Mouse (Mus musculus) erythroblast, embryonic 14.5 days (primary cell): Measurements from ENCODE around the gene Apoc2. TPM values are rescaled to one million over a fixed set of nuclear protein-coding genes. Genes with fewer than 3 reads are reported as not detected.

Source experiments
- H3K27me3 ChIP-seq: 2 replicates; pipeline ENCODE4 v1.6.1; 2012; ENCODE audit warnings: inconsistent platforms; ENCODE audit not compliant: control insufficient read depth
- H3K36me3 ChIP-seq: 2 replicates; pipeline ENCODE4 v1.6.1; 2012; ENCODE audit warnings: mild to moderate bottlenecking, inconsistent platforms; ENCODE audit not compliant: control insufficient read depth
- H3K4me1 ChIP-seq: 2 replicates; pipeline ENCODE4 v1.6.1; 2012; ENCODE audit warnings: inconsistent platforms; ENCODE audit not compliant: control insufficient read depth
- H3K4me3 ChIP-seq: replicated peaks from 2 replicates; pipeline ENCODE3; 2012; ENCODE audit warnings: moderate library complexity, mild to moderate bottlenecking, inconsistent platforms
- H3K9me3 ChIP-seq: 2 replicates; pipeline ENCODE4 v1.6.1; 2012; ENCODE audit warnings: low read length, inconsistent platforms, mixed read lengths; ENCODE audit not compliant: control insufficient read depth
- GATA1 ChIP-seq: IDR thresholded peaks from 2 replicates; pipeline ENCODE4 v1.6.1; 2012; ENCODE audit warnings: low read length, inconsistent platforms, mixed read lengths
- TAL1 ChIP-seq: IDR thresholded peaks from 3 replicates; pipeline ENCODE4 v1.6.1; 2012; ENCODE audit warnings: low read length, inconsistent platforms, mixed read lengths
- polyA plus RNA-seq: library from polyadenylated mRNA; stranded (reverse); fragments of >175 nt; gene quantifications from 2 replicates; pipeline ENCODE4 v1.2.3, GENCODE M21; 2012

Apoc2 gene
- polyA plus RNA-seq, 1 experiment = 0.32 TPM

DNA sequence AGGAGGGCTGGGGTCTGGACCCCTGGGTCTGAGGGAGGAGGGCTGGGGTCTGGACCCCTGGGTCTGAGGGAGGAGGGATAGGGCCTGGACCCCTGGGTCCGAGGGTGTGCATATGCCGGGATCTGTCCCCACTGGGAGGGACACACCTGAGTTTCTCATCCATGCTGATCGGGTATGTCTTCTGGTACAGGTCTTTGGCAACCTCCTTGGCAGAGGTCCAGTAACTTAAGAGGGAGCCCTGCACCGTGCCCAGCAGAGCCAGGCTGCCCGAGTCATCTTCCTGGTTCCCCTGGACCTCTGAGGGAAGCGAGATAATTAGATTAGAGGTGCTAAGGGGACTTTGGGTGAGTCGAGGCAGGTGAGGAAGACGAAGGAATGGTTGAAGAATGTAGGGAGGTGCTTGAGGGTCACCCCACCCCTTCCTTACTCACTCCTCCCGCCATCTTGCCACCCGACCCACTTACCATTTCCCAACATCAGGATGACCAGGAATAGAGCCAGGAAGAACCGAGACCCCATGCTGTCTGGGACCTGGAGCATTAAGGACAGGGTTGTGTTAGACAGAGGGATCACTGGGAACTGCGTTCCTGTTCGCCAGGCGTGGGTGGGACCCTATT, 4.5 kb downstream of the Apoc2 start:
- H3K4me3 ChIP-seq = no peak overlapping the region
- no peaks in the 10 kb centered on the region for H3K9me3 ChIP-seq
- no peaks in the 10 kb centered on the region for H3K27me3 ChIP-seq
- no peaks in the 10 kb centered on the region; the same call in 1 of the 2 replicates for H3K36me3 ChIP-seq
- H3K4me1 ChIP-seq = peaks cover 12% of the 10 kb centered on the region
- TF ChIP-seq GATA1 (no peak), TAL1 (no peak)

DNA sequence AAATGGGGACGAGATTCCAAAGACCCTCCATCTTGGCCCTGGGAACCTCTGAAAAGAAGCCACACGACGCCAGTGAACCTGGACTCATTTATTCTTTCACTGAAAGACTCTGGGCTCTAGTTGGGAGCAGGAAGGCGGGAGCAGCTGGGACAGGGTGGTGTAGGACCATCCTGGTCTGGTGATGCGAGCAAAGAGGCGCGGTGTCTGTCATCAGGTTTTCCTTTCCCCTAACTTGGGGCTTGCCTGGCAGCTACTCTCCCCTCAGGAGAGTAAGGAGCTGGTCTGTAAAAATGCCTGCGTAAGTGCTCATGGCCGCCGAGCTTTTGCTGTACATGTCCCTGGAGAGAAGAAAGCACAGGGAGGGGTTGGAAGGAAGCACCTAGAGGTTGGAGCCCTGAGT, 6.2 kb downstream of the Apoc2 start:
- Histone ChIP-seq H3K4me1 (peaks cover 12% of the 10 kb centered on the region), H3K4me3 (no peak overlapping the region), H3K27me3 (no peaks in the 10 kb centered on the region), H3K9me3 (no peaks in the 10 kb centered on the region), H3K36me3 (no peaks in the 10 kb centered on the region; the same call in 1 of the 2 replicates)
- TF ChIP-seq TAL1 (no peak), GATA1 (no peak)

DNA sequence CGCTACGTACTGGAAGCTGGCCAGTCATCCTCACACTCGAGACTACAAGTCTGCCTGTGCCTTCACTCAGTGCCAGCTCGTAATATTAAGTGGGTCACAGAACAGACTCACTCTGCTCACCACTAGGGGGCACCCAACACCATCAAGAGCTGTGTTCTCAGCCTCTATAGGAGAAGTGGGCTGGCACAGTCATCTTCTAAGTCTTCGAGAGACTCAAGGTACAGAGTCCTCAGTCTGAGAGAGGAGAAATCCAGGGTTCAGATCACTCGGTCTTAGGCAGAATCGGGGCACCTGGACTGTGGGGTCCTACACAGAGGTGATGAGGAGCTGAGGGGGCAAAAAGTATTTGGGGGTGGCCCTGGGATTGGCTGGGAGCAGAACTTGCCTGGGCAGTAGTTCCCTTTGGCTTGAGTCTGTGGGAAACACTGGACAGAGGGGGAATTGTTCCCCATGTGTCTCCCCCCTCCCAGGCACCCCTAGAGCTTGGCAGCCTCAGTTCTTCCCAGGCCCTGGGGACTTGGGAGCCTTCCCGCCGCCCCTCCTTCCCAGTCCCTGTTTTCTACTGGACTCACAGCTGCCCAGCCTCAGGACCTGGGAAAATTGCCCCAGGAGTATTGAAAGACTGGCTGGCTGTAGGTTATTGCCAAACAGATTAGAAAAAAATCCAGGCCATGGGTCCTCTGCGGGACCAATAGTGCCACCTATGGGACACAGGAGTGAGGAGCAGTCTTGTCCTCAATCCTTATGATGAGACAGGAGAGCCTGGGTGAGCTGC, 8.6 kb downstream of the Apoc2 start:
- H3K27me3 ChIP-seq = no peaks in the 10 kb centered on the region
- no peak overlapping the region for H3K4me3 ChIP-seq
- TF ChIP-seq TAL1 = no peak
- no peak for TF ChIP-seq GATA1
- H3K4me1 ChIP-seq = peaks cover 25% of the 10 kb centered on the region
- H3K36me3 ChIP-seq = no peaks in the 10 kb centered on the region; the same call in 1 of the 2 replicates
- no peaks in the 10 kb centered on the region for H3K9me3 ChIP-seq

DNA sequence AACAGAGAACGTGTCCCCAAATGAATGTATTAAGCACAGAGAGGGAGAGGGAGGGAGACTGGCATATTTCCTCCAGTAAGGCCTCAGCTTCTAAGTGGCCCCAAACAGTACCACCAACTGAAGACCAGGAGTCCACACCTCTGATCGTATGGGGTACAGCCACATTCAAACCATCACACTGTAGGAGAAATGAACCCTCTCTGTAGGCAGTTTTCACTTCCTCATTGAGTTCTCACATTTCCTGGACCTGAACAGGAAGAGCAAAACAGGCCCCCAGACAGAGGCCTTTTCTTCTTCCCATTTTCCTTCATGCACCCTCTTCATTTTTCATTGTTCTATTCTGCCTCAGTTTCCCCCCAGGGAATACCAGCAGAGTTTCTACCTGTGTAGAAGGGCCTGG, 10.3 kb downstream of the Apoc2 start:
- H3K27me3 ChIP-seq = no peaks in the 10 kb centered on the region
- H3K9me3 ChIP-seq = no peaks in the 10 kb centered on the region
- TF ChIP-seq GATA1 (no peak), TAL1 (no peak)
- H3K36me3 ChIP-seq = peaks cover 10% of the 10 kb centered on the region
- H3K4me3 ChIP-seq = no peak overlapping the region
- peaks cover 40% of the 10 kb centered on the region for H3K4me1 ChIP-seq

DNA sequence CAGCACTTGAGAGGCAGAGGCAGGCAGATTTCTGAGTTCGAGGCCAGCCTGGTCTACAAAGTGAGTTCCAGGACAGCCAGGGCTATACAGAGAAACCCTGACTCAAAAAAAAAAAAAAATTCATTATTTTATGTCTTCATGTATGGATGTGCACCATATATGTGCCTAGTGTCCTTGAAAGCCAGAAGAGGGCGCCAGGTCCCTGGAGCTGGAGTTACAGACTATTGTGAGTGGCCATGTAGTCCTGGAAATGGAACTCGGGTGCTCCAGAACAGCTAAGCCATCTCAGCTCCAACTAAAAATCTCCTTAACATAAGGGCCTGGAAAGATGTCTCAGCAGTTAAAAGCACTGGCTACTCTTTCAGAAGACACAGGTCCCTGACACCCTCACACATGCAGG, 11.0 kb downstream of the Apoc2 start:
- Histone ChIP-seq H3K9me3 (no peaks in the 10 kb centered on the region), H3K27me3 (no peaks in the 10 kb centered on the region), H3K36me3 (peaks cover 17% of the 10 kb centered on the region), H3K4me1 (peaks cover 46% of the 10 kb centered on the region), H3K4me3 (no peak overlapping the region)
- TF ChIP-seq TAL1 (no peak), GATA1 (no peak)

DNA sequence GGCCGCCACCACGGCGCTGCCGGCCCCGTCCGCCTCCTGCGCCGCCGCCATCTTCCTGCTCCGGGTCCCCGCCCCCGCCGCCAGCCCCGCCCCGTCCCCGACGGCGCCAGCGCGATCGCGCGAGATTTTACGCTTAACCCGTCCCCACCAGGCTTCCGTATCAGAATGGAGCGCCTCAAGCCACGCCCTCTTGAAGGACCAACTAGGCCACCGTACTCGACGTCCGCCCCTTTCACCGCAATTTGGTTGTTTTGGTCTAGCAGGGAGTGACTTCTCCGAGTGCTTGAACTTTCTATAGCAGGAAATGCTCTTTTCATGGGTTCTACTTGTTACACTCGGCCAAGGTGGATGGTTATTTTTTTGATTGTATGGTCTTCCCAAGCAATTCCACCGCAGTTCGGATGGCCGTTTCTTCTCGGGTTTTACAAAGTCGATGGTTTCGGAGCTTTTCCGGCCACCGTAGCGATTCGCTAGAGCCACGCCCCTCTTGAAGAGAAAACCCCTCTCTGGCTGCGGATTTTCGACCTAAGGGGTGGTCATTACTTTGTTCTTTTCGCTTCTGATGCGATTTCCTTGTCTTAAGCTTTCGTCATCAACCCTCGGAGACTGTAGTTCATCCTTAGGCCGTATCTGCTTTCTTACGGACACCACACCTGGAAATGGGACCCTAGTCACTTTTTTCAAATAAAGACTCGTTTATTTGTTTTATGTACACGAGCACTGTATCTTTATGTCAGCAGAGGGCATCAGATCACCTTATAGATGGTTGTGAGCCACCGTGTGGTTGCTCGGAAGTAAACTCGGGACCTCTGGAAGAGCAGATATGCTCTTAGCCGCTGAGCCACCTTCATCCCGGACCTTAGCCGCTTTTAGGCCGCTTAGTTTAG, 12.5 kb downstream of the Apoc2 start, which contains the start of gene Clptm1:
Gene Clptm1, minus strand, starts transcription at position 79 of the 887 bp plus-strand sequence.
- H3K4me1 ChIP-seq = peaks cover 52% of the 10 kb centered on the region

DNA sequence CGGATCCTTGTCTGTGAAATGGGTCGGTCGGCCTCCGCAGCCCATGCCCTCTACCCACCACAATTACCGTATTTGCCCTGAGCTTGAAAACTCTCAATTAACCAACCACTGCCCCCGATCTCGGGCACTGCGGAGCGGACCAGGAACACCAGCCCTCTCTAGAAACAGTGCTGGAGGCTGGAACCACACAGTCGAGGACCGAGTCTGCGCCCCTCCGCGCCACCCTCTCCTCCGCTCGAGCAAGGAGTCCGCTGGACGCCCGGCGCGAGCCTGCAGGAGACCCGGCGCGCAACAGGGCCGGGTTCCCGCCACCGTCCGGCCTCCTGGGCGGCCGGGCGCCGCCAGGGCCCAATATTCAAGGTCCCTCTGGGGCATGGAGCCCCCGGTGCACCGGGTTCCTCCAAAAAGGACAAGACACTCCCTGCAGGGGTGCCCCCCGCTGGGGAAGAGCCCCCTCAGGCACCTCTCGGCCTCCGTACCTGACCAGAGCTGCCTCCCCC, 13.2 kb downstream of the Apoc2 start:
- Histone ChIP-seq H3K36me3 (peaks cover 40% of the 10 kb centered on the region), H3K4me1 (peaks cover 49% of the 10 kb centered on the region), H3K9me3 (no peaks in the 10 kb centered on the region), H3K4me3 (peak overlapping the region; percentile 93), H3K27me3 (no peaks in the 10 kb centered on the region)
- no peak for TF ChIP-seq GATA1
- TF ChIP-seq TAL1 = no peak

More for the DNA sequence above, 12.5 kb downstream of the Apoc2 start, which contains the start of gene Clptm1:
- TF ChIP-seq TAL1 = no peak
- TF ChIP-seq GATA1 = no peak
- Histone ChIP-seq H3K4me3 (peak within 1 kb of the TSS; percentile 93), H3K27me3 (no peaks in the 10 kb centered on the region), H3K9me3 (no peaks in the 10 kb centered on the region), H3K36me3 (peaks cover 33% of the 10 kb centered on the region)

DNA sequence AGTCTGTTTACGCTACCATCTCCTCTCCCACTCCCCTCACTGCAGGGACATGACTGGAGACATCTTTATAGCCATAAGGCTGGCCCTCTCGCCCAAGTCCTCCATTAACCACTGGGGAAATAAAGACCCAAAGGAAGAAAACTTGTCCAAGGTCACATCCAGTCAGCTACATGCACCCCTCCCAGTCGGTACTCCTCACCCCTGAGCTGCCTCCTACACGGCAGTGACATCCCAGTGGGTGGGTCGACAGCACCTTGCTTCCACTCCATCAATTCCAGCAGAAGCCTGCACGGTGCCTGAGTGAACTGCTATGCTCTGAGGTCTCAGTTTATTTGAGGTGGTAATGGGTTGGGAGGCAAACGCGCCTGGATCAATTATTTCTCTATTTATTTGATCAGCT, 13.8 kb downstream of the Apoc2 start:
- TF ChIP-seq TAL1 (no peak), GATA1 (no peak)
- H3K36me3 ChIP-seq = peaks cover 44% of the 10 kb centered on the region
- H3K27me3 ChIP-seq = no peaks in the 10 kb centered on the region
- H3K4me1 ChIP-seq = peaks cover 46% of the 10 kb centered on the region
- H3K9me3 ChIP-seq = no peaks in the 10 kb centered on the region
- peak overlapping the region; percentile 93 for H3K4me3 ChIP-seq

DNA sequence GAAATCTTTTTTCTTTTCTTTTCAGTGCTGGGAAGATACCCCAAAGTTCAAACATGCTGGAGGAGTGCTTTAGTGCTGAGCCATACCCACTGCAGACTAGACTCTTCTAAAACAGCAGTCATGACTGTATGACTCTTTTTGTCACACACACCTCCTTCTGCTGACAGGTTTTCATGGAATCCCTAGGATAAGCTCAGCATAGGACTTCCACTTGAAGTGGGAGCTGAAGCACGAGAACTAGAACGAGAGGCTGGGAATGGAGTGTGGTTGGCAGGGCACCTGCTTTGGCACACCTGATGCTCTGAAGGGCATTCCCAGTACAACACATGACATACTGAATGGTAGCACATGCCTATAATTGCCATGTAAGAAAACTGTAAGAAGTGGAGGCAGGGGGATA, 25.1 kb downstream of the Apoc2 start:
- peaks cover 93% of the 10 kb centered on the region for H3K36me3 ChIP-seq
- no peaks in the 10 kb centered on the region for H3K27me3 ChIP-seq
- no peak overlapping the region for H3K4me3 ChIP-seq
- H3K4me1 ChIP-seq = peaks cover 30% of the 10 kb centered on the region
- H3K9me3 ChIP-seq = no peaks in the 10 kb centered on the region
- no peak for TF ChIP-seq TAL1
- no peak for TF ChIP-seq GATA1
